Mouse (Mus musculus) intestine, postnatal 0 days (tissue): ENCODE data around the gene Dbi. TPM values are rescaled to one million over a fixed set of nuclear protein-coding genes. Genes with fewer than 3 reads are reported as not detected.

Experiments
- ATAC-seq: fragments of 200-750 bp; cut with Nextera tagmentation; 2 replicates; pipeline ENCODE4 v1.8.0; 2017; ENCODE audit warnings: mild to moderate bottlenecking, moderate TSS enrichment, moderate library complexity
- H3K27ac ChIP-seq: fragments of 300-500 bp; sonication (generic); 2 replicates; pipeline ENCODE4 v1.5.1; 2014; ENCODE audit warnings: mild to moderate bottlenecking, low read depth, low read length, moderate library complexity
- H3K27me3 ChIP-seq: fragments of 300-500 bp; sonication (generic); replicated peaks from 2 replicates; pipeline ENCODE4 v1.6.1; 2014; ENCODE audit warnings: low read length, mixed read lengths; ENCODE audit not compliant: control insufficient read depth, insufficient read depth
- H3K36me3 ChIP-seq: fragments of 300-500 bp; sonication (generic); 2 replicates; pipeline ENCODE4 v1.6.1; 2014; ENCODE audit warnings: mild to moderate bottlenecking, moderate library complexity; ENCODE audit not compliant: control insufficient read depth, insufficient read depth
- H3K4me1 ChIP-seq: fragments of 300-500 bp; sonication (generic); replicated peaks from 2 replicates; pipeline ENCODE4 v1.6.1; 2014; ENCODE audit warnings: antibody characterized with exemption, low read length, mixed read lengths; ENCODE audit not compliant: control insufficient read depth, insufficient read depth
- H3K4me2 ChIP-seq: fragments of 300-500 bp; sonication (generic); replicated peaks from 2 replicates; pipeline ENCODE4 v1.6.1; 2014; ENCODE audit warnings: low read depth, mild to moderate bottlenecking, moderate library complexity
- H3K4me3 ChIP-seq: fragments of 300-500 bp; sonication (generic); 2 replicates; pipeline ENCODE4 v1.5.1; 2014; ENCODE audit warnings: low read depth, low read length
- H3K9ac ChIP-seq: fragments of 300-500 bp; sonication (generic); 2 replicates; pipeline ENCODE4 v1.6.1; 2014; ENCODE audit warnings: mild to moderate bottlenecking, low read depth, low read length
- H3K9me3 ChIP-seq: fragments of 300-500 bp; sonication (generic); 2 replicates; pipeline ENCODE4 v1.6.1; 2016; ENCODE audit warnings: mixed run types; ENCODE audit not compliant: control insufficient read depth
- CTCF ChIP-seq: sonication (generic); IDR thresholded peaks from 2 replicates; pipeline ENCODE4 v1.5.1; 2016; ENCODE audit warnings: low read depth, mild to moderate bottlenecking, control low read depth, antibody characterized with exemption, moderate library complexity
- WGBS: fragments of 180-500 bp; shearing (Covaris S2); extraction: QIAGEN DNeasy Blood & Tissue Kit; methylation state at CpG from one replicate; pipeline ENCODE4 v1.1.7; 2014; 5-methylcytosine and 5-hydroxymethylcytosine counted together
- polyA plus RNA-seq: library from polyadenylated mRNA; unstranded; fragments of >200 nt; fragmentation: Nextera tagmentation; extraction: Ambion mirVana; gene quantifications from 2 replicates; pipeline ENCODE4 v1.2.1, GENCODE M21; 2015

The Dbi gene
- 3,066 and 3,164 TPM in 2 replicates for polyA plus RNA-seq

- Histone ChIP-seq H3K27ac (peak within 1 kb of the TSS; percentile 91), H3K4me3 (peak within 1 kb of the TSS; percentile 49), H3K4me1 (0 out of 2 replicates have a peak, but pooled peaks cover 12% of the 10 kb centered on the region), H3K9ac (peak within 1 kb of the TSS; percentile 51), H3K36me3 (peaks cover 7% of the 10 kb centered on the region; the same call in 1 of the 2 replicates), H3K4me2 (peak within 1 kb of the TSS; percentile 74), H3K27me3 (no peaks in the 10 kb centered on the region), H3K9me3 (no peaks in the 10 kb centered on the region)
- under 1% methylated on average over 52 of the region's 52 CpGs for WGBS
- peak; percentile 44 for TF ChIP-seq CTCF
- ATAC-seq = peak; percentile 87
Measured at GRCm38 (mm10) chr1:120120969-120121811, at the start of gene Dbi, which contains the start of gene 3110009E18Rik. Dbi (minus strand) TSS chr1:120121078. 3110009E18Rik (plus strand) TSS chr1:120121187.

DNA sequence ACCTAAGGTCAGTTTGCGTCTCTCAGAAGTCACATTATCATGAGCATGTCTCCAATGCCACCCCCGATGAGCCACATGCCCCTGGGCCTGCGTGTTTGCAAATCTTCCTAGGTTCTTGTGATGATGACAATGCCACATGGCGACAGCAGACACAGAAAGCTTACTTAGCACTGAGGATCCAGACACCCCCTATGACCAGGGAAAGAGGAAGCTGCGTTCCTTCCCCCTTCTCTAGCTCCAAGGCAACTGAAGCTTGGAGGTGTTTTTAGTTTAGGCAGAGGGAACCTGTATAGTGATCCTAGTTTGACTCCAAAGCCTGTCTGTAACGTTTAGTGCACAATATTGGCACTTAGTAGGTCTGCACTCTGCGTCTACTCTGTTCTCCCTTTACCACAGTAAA lies 49.4 kb upstream of the Dbi start:
- Histone ChIP-seq H3K27me3 (no peaks in the 10 kb centered on the region), H3K4me1 (no peaks in the 10 kb centered on the region), H3K4me3 (no peak overlapping the region), H3K36me3 (no peaks in the 10 kb centered on the region), H3K27ac (no peak overlapping the region), H3K9me3 (no peaks in the 10 kb centered on the region), H3K4me2 (no peak overlapping the region), H3K9ac (no peak overlapping the region)
- no peak for TF ChIP-seq CTCF
- no peak for ATAC-seq
- WGBS = 86% methylated on average over 7 of the region's 7 CpGs

DNA sequence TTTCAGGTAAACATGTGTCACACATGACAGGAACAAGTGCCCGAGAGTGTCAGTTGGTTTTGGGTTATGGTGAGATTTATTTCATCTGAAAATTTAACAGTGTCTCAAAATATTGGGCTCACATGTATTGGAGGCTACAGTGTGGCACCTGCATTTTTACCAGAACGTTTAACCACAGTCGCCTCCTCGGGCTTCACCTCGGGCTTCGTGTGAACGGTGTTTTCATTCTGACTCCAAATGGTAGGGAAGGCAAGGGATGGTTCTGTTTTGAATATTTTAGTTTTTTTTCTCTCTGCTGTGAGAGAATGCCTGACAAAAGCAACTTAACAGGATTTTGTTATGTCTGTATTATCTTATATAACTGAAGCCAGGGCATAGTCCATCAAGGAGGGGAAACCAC lies 47.8 kb upstream of the Dbi start:
- ATAC-seq = no peak
- TF ChIP-seq CTCF = no peak
- Histone ChIP-seq H3K4me1 (no peaks in the 10 kb centered on the region), H3K27me3 (no peaks in the 10 kb centered on the region), H3K4me3 (no peak overlapping the region), H3K9me3 (no peaks in the 10 kb centered on the region), H3K9ac (no peak overlapping the region), H3K4me2 (no peak overlapping the region), H3K36me3 (no peaks in the 10 kb centered on the region), H3K27ac (no peak overlapping the region)
- WGBS = 73% methylated on average over 7 of the region's 7 CpGs

- WGBS = 67% methylated on average over 4 of the region's 4 CpGs
- H3K36me3 ChIP-seq = no peaks in the 10 kb centered on the region
- no peak overlapping the region for H3K4me3 ChIP-seq
- no peak for ATAC-seq
- H3K27me3 ChIP-seq = no peaks in the 10 kb centered on the region
- H3K4me1 ChIP-seq = no peaks in the 10 kb centered on the region
- no peak for TF ChIP-seq CTCF
- no peak overlapping the region for H3K27ac ChIP-seq
- no peak overlapping the region for H3K9ac ChIP-seq
- no peaks in the 10 kb centered on the region for H3K9me3 ChIP-seq
- H3K4me2 ChIP-seq = no peak overlapping the region
Measured at GRCm38 (mm10) chr1:120168016-120168415, 47.1 kb upstream of the Dbi start.

DNA sequence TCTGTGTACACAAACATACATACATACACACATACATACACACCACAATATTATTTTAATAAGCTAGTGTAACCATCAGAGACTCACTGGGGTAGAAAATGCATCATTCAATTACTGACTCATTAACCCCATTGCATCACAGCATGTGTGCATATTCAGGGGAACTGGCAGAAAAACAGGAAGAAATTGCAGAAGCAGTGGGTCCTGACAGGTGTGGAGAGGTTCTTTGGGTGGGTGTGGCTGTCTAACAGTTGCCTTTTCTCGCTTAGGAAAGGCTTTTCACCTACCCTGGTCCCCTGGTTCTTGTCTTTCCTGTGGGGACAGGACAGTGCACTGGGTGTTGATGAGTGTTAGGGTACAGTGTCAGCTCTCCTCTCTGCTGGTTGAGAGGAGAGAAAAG lies 41.7 kb upstream of the Dbi start:
- H3K9ac ChIP-seq = no peak overlapping the region
- no peaks in the 10 kb centered on the region for H3K9me3 ChIP-seq
- no peaks in the 10 kb centered on the region for H3K27me3 ChIP-seq
- H3K4me3 ChIP-seq = no peak overlapping the region
- H3K4me1 ChIP-seq = no peaks in the 10 kb centered on the region
- WGBS = 48% methylated on average over 1 of the region's 1 CpGs
- no peak overlapping the region for H3K4me2 ChIP-seq
- H3K27ac ChIP-seq = no peak overlapping the region
- no peak for ATAC-seq
- TF ChIP-seq CTCF = no peak
- H3K36me3 ChIP-seq = no peaks in the 10 kb centered on the region

GRCm38 (mm10) chr1:120161502-120161901 lies 40.6 kb upstream of the Dbi start:
- no peak for TF ChIP-seq CTCF
- Histone ChIP-seq H3K27ac (no peak overlapping the region), H3K4me1 (no peaks in the 10 kb centered on the region), H3K4me3 (no peak overlapping the region), H3K4me2 (no peak overlapping the region), H3K9me3 (no peaks in the 10 kb centered on the region), H3K9ac (no peak overlapping the region), H3K27me3 (no peaks in the 10 kb centered on the region), H3K36me3 (no peaks in the 10 kb centered on the region)
- WGBS = 57% methylated on average over 5 of the region's 5 CpGs
- ATAC-seq = peak; percentile 82
